Mouse (Mus musculus) Patski (cell line): ENCODE measurements around the gene Taar8c. TPM values are rescaled to one million over a fixed set of nuclear protein-coding genes. Genes with fewer than 3 reads are reported as not detected.
"Not testable (repeated sequence)": the region's sequence is repeated elsewhere in the genome, so short reads cannot be mapped to it uniquely, and the experiment has no call there.

Experiments used
- ATAC-seq: fragments of 100-300 bp; one replicate; pipeline ENCODE4 v1.8.0; 2021
- CTCF ChIA-PET: fragments of 350-600 bp; sonication (Branson Sonifier 250); formaldehyde crosslinking; loops from one replicate; lab custom pipeline; 2022; ENCODE audit warnings: inconsistent platforms; lab: Charles Lee
- POLR2A ChIA-PET: fragments of 350-600 bp; sonication (Branson Sonifier 250); formaldehyde crosslinking; loops from one replicate; lab custom pipeline; 2022; ENCODE audit warnings: antibody characterized with exemption, inconsistent platforms; lab: Charles Lee
- DNase-seq: peaks from one replicate; pipeline ENCODE4 v3.0.0-alpha.2; 2011; ENCODE audit warnings: low read depth, low spot score
- H3K27me3 ChIP-seq: fragments of 371-371 bp; one replicate; pipeline ENCODE4 v1.5.1; 2021
- CTCF ChIP-seq: fragments of 100-300 bp; IDR thresholded peaks from one replicate; pipeline ENCODE4 v1.5.1; 2021
- in situ Hi-C: fragments of 300-500 bp; cut with MboI; formaldehyde crosslinking; loops from 3 replicates; pipeline ENCODE4 v1.11.1; 2018; ENCODE audit warnings: low pct_unique_long_range_greater_than_20kb, mixed read lengths
- polyA plus RNA-seq: library from polyadenylated mRNA; unstranded; gene quantifications from one replicate; pipeline ENCODE4 v1.2.3, GENCODE M21; 2021

Taar8c gene
- not detected for polyA plus RNA-seq

GRCm38 (mm10) chr10:24101812-24102211, at the start of gene Taar8c:
Gene Taar8c, minus strand, starts transcription at chr10:24101912.
- peaks cover 15% of the 10 kb centered on the region for H3K27me3 ChIP-seq
- ATAC-seq, POLR2A ChIA-PET, in situ Hi-C loops, DNase-seq, CTCF ChIA-PET: not testable (repeated sequence)

GRCm38 (mm10) chr10:24150086-24150485, 48.4 kb upstream of the Taar8c start:
- in situ Hi-C loops = no loop called here
- H3K27me3 ChIP-seq = no peaks in the 10 kb centered on the region
- ATAC-seq (no peak), DNase-seq (no peak)
- POLR2A ChIA-PET = interaction anchor here (0.6 to 1.3 kb wide), 4 partner anchors 8 to 1418 kb away, joined by 3 to 6 read pairs (median 4); no protein-coding TSS in a partner anchor
- no peak for TF ChIP-seq CTCF
- CTCF ChIA-PET = interaction anchor here (1.0 to 2.9 kb wide), 4 partner anchors 11 to 162 kb away, joined by 3 to 12 read pairs (median 4); no protein-coding TSS in a partner anchor

GRCm38 (mm10) chr10:24149135-24149781, 47.5 kb upstream of the Taar8c start, which contains the start of gene Stx7:
Gene Stx7, plus strand, starts transcription at chr10:24149302.
- ChIA-PET POLR2A (interaction anchor here (0.7 to 1.3 kb wide), 2 partner anchors 9 to 28 kb away, joined by 3 to 4 read pairs; no protein-coding TSS in a partner anchor), CTCF (interaction anchor here (2.9 kb wide), 1 partner anchor 24 kb away, joined by 12 read pairs; no protein-coding TSS in a partner anchor)
- no peak for TF ChIP-seq CTCF
- DNase-seq (no peak), ATAC-seq (peak; percentile 91)
- in situ Hi-C loops = no loop called here
- no peaks in the 10 kb centered on the region for H3K27me3 ChIP-seq

GRCm38 (mm10) chr10:24142735-24143134, 41.0 kb upstream of the Taar8c start:
- no peak for DNase-seq
- in situ Hi-C loops = no loop called here
- no peak for ATAC-seq
- ChIA-PET POLR2A (interaction anchor here (1.2 kb wide), 1 partner anchor 10 kb away, joined by 3 read pairs; no protein-coding TSS in a partner anchor), CTCF (interaction anchor here (2.0 kb wide), 1 partner anchor 11 kb away, joined by 6 read pairs; no protein-coding TSS in a partner anchor)
- TF ChIP-seq CTCF = no peak
- H3K27me3 ChIP-seq = peaks cover 13% of the 10 kb centered on the region

- DNase-seq (no peak), ATAC-seq (no peak)
- in situ Hi-C loops = no loop called here
- ChIA-PET CTCF (interaction anchor here (1.5 kb wide), 1 partner anchor 11 kb away, joined by 4 read pairs; no protein-coding TSS in a partner anchor), POLR2A (no interaction called here)
- no peak for TF ChIP-seq CTCF
- H3K27me3 ChIP-seq = peaks cover 13% of the 10 kb centered on the region
Measured at GRCm38 (mm10) chr10:24138623-24139261, 37.0 kb upstream of the Taar8c start.

GRCm38 (mm10) chr10:24134071-24134645, 32.4 kb upstream of the Taar8c start:
- CTCF ChIA-PET = no interaction called here
- ATAC-seq (no peak), DNase-seq (no peak)
- H3K27me3 ChIP-seq = peaks cover 4% of the 10 kb centered on the region
- in situ Hi-C loops = loop anchor here (5.0 kb wide), 1 partner anchor 317 kb away; no protein-coding TSS in a partner anchor
- POLR2A ChIA-PET = no interaction called here
- TF ChIP-seq CTCF = no peak

GRCm38 (mm10) chr10:24133132-24133531, 31.4 kb upstream of the Taar8c start:
- no peak for TF ChIP-seq CTCF
- ATAC-seq (no peak), DNase-seq (no peak)
- CTCF ChIA-PET = no interaction called here
- in situ Hi-C loops = loop anchor here (5.0 kb wide), 1 partner anchor 316 kb away; no protein-coding TSS in a partner anchor
- H3K27me3 ChIP-seq = peaks cover 4% of the 10 kb centered on the region
- POLR2A ChIA-PET = no interaction called here

GRCm38 (mm10) chr10:24132273-24132672, 30.6 kb upstream of the Taar8c start:
- ATAC-seq (no peak), DNase-seq (no peak)
- POLR2A ChIA-PET = interaction anchor here (1.1 kb wide), 1 partner anchor 10 kb away, joined by 3 read pairs; no protein-coding TSS in a partner anchor
- CTCF ChIA-PET = interaction anchor here (0.9 to 1.8 kb wide), 7 partner anchors 7 to 157 kb away, joined by 3 to 6 read pairs (median 3); no protein-coding TSS in a partner anchor
- no peak for TF ChIP-seq CTCF
- no peaks in the 10 kb centered on the region for H3K27me3 ChIP-seq
- in situ Hi-C loops = loop anchor here (5.0 kb wide), 1 partner anchor 315 kb away; no protein-coding TSS in a partner anchor

GRCm38 (mm10) chr10:24131451-24132262, 29.9 kb upstream of the Taar8c start:
- ChIA-PET POLR2A (interaction anchor here (0.5 to 1.1 kb wide), 2 partner anchors 10 to 22 kb away, joined by 3 read pairs; no protein-coding TSS in a partner anchor), CTCF (interaction anchor here (0.6 to 1.8 kb wide), 14 partner anchors 8 to 321 kb away, joined by 3 to 6 read pairs (median 3); partner anchors contain the start of gene Taar9)
- in situ Hi-C loops = loop anchor here (5.0 kb wide), 1 partner anchor 314 kb away; no protein-coding TSS in a partner anchor
- DNase-seq (no peak), ATAC-seq (peak; percentile 71)
- TF ChIP-seq CTCF = peak; percentile 57
- no peaks in the 10 kb centered on the region for H3K27me3 ChIP-seq
